In genomic region chr9:71826040-71826525, GRCm38 (mm10) we compare ENCODE assay signal across 8 mouse cellular contexts. TPM values are rescaled to one million over a fixed set of nuclear protein-coding genes. Genes with fewer than 3 reads are reported as not detected.
DNase-seq lines count a peak whose midpoint lies in the region; ATAC-seq and TF ChIP-seq lines count a peak whose summit lies in the region.

No protein-coding gene starts in this region.

- H3K4me2 ChIP-seq in forebrain, postnatal 0 days (ENCODE audit: low read depth): no peak overlapping the region
- H3K4me2 ChIP-seq in limb, embryonic 15.5 days: 0 out of 2 replicates have a peak overlapping the region, but pooled peaks have one; percentile 27
- no peak overlapping the region for H3K4me2 ChIP-seq in stomach, embryonic 16.5 days (ENCODE audit: low read depth, low read length)

- H3K4me3 ChIP-seq in forebrain, postnatal 0 days (ENCODE audit: low read depth, low read length): no peak overlapping the region
- no peak overlapping the region for H3K4me3 ChIP-seq in forebrain, embryonic 10.5 days
- no peak overlapping the region for H3K4me3 ChIP-seq in limb, embryonic 15.5 days
- H3K4me3 ChIP-seq in stomach, embryonic 16.5 days (replicated peaks; ENCODE audit: low read length): no peak overlapping the region

- no peak for TF ChIP-seq CTCF in forebrain, postnatal 0 days (IDR thresholded peaks at IDR 0.05; ENCODE audit: low read depth)

- 53% methylated on average over 12 of the region's 12 CpGs for WGBS in forebrain, postnatal 0 days
- 84% methylated on average over 12 of the region's 12 CpGs for WGBS in forebrain, embryonic 10.5 days
- 47% methylated on average over 12 of the region's 12 CpGs for WGBS in limb, embryonic 15.5 days
- WGBS in stomach, embryonic 16.5 days: 51% methylated on average over 12 of the region's 12 CpGs

- H3K27me3 ChIP-seq in forebrain, postnatal 0 days (ENCODE audit: insufficient read depth, low read length): no peaks in the 10 kb centered on the region
- H3K27me3 ChIP-seq in forebrain, embryonic 10.5 days (ENCODE audit: poor library complexity, severe bottlenecking): no peaks in the 10 kb centered on the region
- H3K27me3 ChIP-seq in limb, embryonic 15.5 days: no peaks in the 10 kb centered on the region
- H3K27me3 ChIP-seq in stomach, embryonic 16.5 days (ENCODE audit: control insufficient read depth, insufficient read depth, low read length): no peaks in the 10 kb centered on the region

- peak; percentile 67 for DNase-seq in forebrain, postnatal 0 days
- no peak for DNase-seq in forebrain, embryonic 10.5 days (ENCODE audit: extremely low spot score, low spot score)
- DNase-seq in adrenal gland, postnatal 10 days: peak; percentile 80
- peak; percentile 87 for DNase-seq in gastrocnemius, adult 18-20 months (ENCODE audit: low spot score)
- DNase-seq in kidney, adult 8-10 months: peak; percentile 39
- no peak for DNase-seq in thymus, postnatal 10 days (ENCODE audit: low spot score in 2 of 2)

- no peaks in the 10 kb centered on the region for H3K9me3 ChIP-seq in forebrain, postnatal 0 days (ENCODE audit: low read length)
- no peaks in the 10 kb centered on the region for H3K9me3 ChIP-seq in forebrain, embryonic 10.5 days
- H3K9me3 ChIP-seq in limb, embryonic 15.5 days: no peaks in the 10 kb centered on the region
- no peaks in the 10 kb centered on the region for H3K9me3 ChIP-seq in stomach, embryonic 16.5 days (replicated peaks; ENCODE audit: control insufficient read depth, low read length)

- ATAC-seq in forebrain, postnatal 0 days: peak; percentile 76
- peak; percentile 70; the same call in 1 of the 2 replicates for ATAC-seq in limb, embryonic 15.5 days (ENCODE audit: insufficient number of reproducible peaks, low FRiP score, low TSS enrichment, low read depth)
- ATAC-seq in stomach, embryonic 16.5 days (ENCODE audit: insufficient read depth, low FRiP score): peak; percentile 79

- H3K27ac ChIP-seq in forebrain, postnatal 0 days (ENCODE audit: low read depth, low read length): no peak overlapping the region; the same call in 1 of the 2 replicates
- no peak overlapping the region for H3K27ac ChIP-seq in forebrain, embryonic 10.5 days
- H3K27ac ChIP-seq in limb, embryonic 15.5 days: peak overlapping the region; percentile 67
- peak overlapping the region; percentile 10; the same call in 1 of the 2 replicates for H3K27ac ChIP-seq in stomach, embryonic 16.5 days (ENCODE audit: low read length)

- no peak overlapping the region for H3K9ac ChIP-seq in forebrain, postnatal 0 days
- H3K9ac ChIP-seq in limb, embryonic 15.5 days: no peak overlapping the region
- no peak overlapping the region for H3K9ac ChIP-seq in stomach, embryonic 16.5 days (ENCODE audit: low read length)

- no peaks in the 10 kb centered on the region for H3K36me3 ChIP-seq in forebrain, postnatal 0 days (ENCODE audit: insufficient read depth)
- no peaks in the 10 kb centered on the region for H3K36me3 ChIP-seq in forebrain, embryonic 10.5 days (replicated peaks)
- no peaks in the 10 kb centered on the region for H3K36me3 ChIP-seq in limb, embryonic 15.5 days
- H3K36me3 ChIP-seq in stomach, embryonic 16.5 days (ENCODE audit: control insufficient read depth, insufficient read depth, low read length): no peaks in the 10 kb centered on the region

- 0 out of 2 replicates have a peak, but pooled peaks cover 3% of the 10 kb centered on the region for H3K4me1 ChIP-seq in forebrain, postnatal 0 days (ENCODE audit: insufficient read depth)
- H3K4me1 ChIP-seq in forebrain, embryonic 10.5 days: peaks cover 23% of the 10 kb centered on the region
- H3K4me1 ChIP-seq in limb, embryonic 15.5 days: peaks cover 12% of the 10 kb centered on the region
- 0 out of 2 replicates have a peak, but pooled peaks cover 3% of the 10 kb centered on the region for H3K4me1 ChIP-seq in stomach, embryonic 16.5 days (ENCODE audit: control insufficient read depth, insufficient read depth, low read length)

RNA-seq across cellular contexts. Expression of gene Cgnl1, which starts 54.7 kb away (rescaled TPM):
- 5.8 and 8.5 TPM in 2 replicates for total RNA-seq in forebrain, postnatal 0 days (2014; rRNA removed)
- polyA plus RNA-seq in forebrain, postnatal 0 days (2015; fragmentation: Nextera tagmentation; extraction: Ambion mirVana): 3.4 and 5.0 TPM in 2 replicates
- polyA plus RNA-seq in forebrain, embryonic 10.5 days (2016; fragmentation: Nextera tagmentation; extraction: Ambion mirVana): 7.3 and 7.6 TPM in 2 replicates
- total RNA-seq in adrenal gland, postnatal 10 days (2021): 10 to 100 TPM; 55.5 to 61.5 TPM
- 1 to 10 TPM; 3.9 to 4.1 TPM for total RNA-seq in gastrocnemius, adult 18-20 months (2021)
- polyA plus RNA-seq in limb, embryonic 15.5 days (2015; fragmentation: Nextera tagmentation; extraction: Ambion mirVana): 17.5 and 18.7 TPM in 2 replicates
- polyA plus RNA-seq in stomach, embryonic 16.5 days (2015; fragmentation: Nextera tagmentation; extraction: Ambion mirVana): 9.4 and 10.5 TPM in 2 replicates

Comparison
In these comparisons a context has a peak if more than half of its experiments do, and no peak if none do; other contexts are left out.
1. DNase-seq: peak in forebrain, postnatal 0 days (single experiment), adrenal gland, postnatal 10 days (single experiment), gastrocnemius, adult 18-20 months (single experiment) and kidney, adult 8-10 months (2 of 2); none in forebrain, embryonic 10.5 days (single experiment) and thymus, postnatal 10 days (0 of 2).
2. H3K27ac ChIP-seq: peak in limb, embryonic 15.5 days (single experiment) and stomach, embryonic 16.5 days (single experiment); none in forebrain, postnatal 0 days (single experiment) and forebrain, embryonic 10.5 days (single experiment).
3. Peak in every context shown above with its lines, with median percentiles within 50 percentile points of each other: ATAC-seq.